Mouse (Mus musculus) ES-Bruce4 (cell line): ENCODE measurements at regions not wholly inside any gene's neighbourhood (a gene's known extent, or its start where the extent isn't known, plus 50 kb on each side); places are given as distances from the start of the nearest gene placed in this dataset.

Source experiments
- CTCF ChIP-seq: IDR thresholded peaks from one replicate; pipeline ENCODE4 v1.8.1; 2011; ENCODE audit warnings: low read depth, low read length
- POLR2A ChIP-seq: IDR thresholded peaks from one replicate; pipeline ENCODE4 v1.8.1; 2011; ENCODE audit warnings: low read length; ENCODE audit not compliant: insufficient read depth

DNA sequence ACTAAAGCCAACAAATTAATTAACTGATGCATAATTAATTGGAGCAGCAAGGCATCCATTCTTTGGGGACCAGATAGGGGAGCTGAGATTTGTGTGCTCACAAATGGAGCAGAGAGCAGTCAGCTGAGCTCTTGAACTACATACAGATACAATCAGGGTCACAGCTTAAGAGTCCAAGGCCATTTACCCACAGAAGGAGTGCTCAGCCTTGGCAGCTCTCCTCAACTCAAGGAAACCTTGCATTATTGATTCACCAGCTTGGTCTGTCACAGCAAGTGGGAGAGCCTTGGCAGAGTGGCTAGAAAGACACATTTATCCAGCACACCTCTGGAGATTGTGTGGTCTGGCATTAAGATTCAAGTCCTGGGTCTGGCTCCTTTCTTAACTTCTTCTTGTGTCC, 100.2 kb downstream of the Lrrc30 start:
- TF ChIP-seq POLR2A, result no peak
- TF ChIP-seq CTCF, result no peak
